Mouse (Mus musculus) MEL (cell line): ENCODE data around the gene Gpatch2.

ENCODE experiments used
- CHD1 ChIP-seq: IDR thresholded peaks from 2 replicates; pipeline ENCODE4 v1.6.1; 2012; ENCODE audit warnings: low read depth, mild to moderate bottlenecking, inconsistent platforms, low read length, improper control_type of control experiment
- CTCF ChIP-seq, 3 experiments: IDR thresholded peaks in 2 of 3; conservative IDR thresholded peaks in 1 of 3; 2 replicates each; pipeline ENCODE4 v1.5.1; 2011 to 2012; ENCODE audit warnings: low read length in 3 of 3, low read depth in 2 of 3, mild to moderate bottlenecking in 2 of 3, improper control_type of control experiment in 1 of 3, inconsistent platforms in 1 of 3, mixed read lengths in 1 of 3, moderate library complexity in 1 of 3; ENCODE audit not compliant: control insufficient read depth in 1 of 3, insufficient read depth in 1 of 3, poor library complexity in 1 of 3, severe bottlenecking in 1 of 3
- E2F4 ChIP-seq: IDR thresholded peaks from 2 replicates; pipeline ENCODE4 v1.6.1; 2011; ENCODE audit warnings: low read depth, low read length, improper control_type of control experiment, borderline replicate concordance
- EP300 ChIP-seq, 2 experiments: IDR thresholded peaks; 2 replicates each; pipeline ENCODE4 v1.6.1; 2011; ENCODE audit warnings: improper control_type of control experiment in 2 of 2, low read length in 2 of 2, low read depth in 1 of 2, mild to moderate bottlenecking in 1 of 2
- HCFC1 ChIP-seq: IDR thresholded peaks from 2 replicates; pipeline ENCODE4 v1.6.1; 2012; ENCODE audit warnings: low read depth, mild to moderate bottlenecking, inconsistent platforms, low read length, improper control_type of control experiment, moderate library complexity
- KAT2A ChIP-seq: conservative IDR thresholded peaks from 2 replicates; pipeline ENCODE4 v1.6.1; 2012; ENCODE audit warnings: low read depth, low read length, improper control_type of control experiment, inconsistent platforms
- RAD21 ChIP-seq: IDR thresholded peaks from 2 replicates; pipeline ENCODE4 v1.6.1; 2011; ENCODE audit warnings: mild to moderate bottlenecking, low read depth, low read length, improper control_type of control experiment
- RCOR1 ChIP-seq: IDR thresholded peaks from 2 replicates; pipeline ENCODE4 v1.6.1; 2012; ENCODE audit warnings: low read depth, mild to moderate bottlenecking, inconsistent platforms, low read length, improper control_type of control experiment
- SIN3A ChIP-seq: IDR thresholded peaks from 2 replicates; pipeline ENCODE4 v1.6.1; 2012; ENCODE audit warnings: low read length, improper control_type of control experiment, inconsistent platforms
- USF1 ChIP-seq: IDR thresholded peaks from 2 replicates; pipeline ENCODE4 v1.6.1; 2014; ENCODE audit warnings: low read depth, mild to moderate bottlenecking, inconsistent platforms, low read length, improper control_type of control experiment, moderate library complexity

GRCm38 (mm10) chr1:187241329-187241728 is 26.0 kb downstream of the Gpatch2 start:
- TF ChIP-seq CTCF (IDR thresholded peaks at IDR 0.05 in 2 of 3, conservative IDR thresholded peaks at IDR 0.05 in 1 of 3; ENCODE audit: control insufficient read depth in 1 of 3, insufficient read depth in 1 of 3, low read depth in 2 of 3, low read length in 3 of 3, poor library complexity in 1 of 3, severe bottlenecking in 1 of 3) (no peak), KAT2A (no peak), RCOR1 (no peak), RAD21 (no peak), SIN3A (no peak), CHD1 (no peak), HCFC1 (no peak), USF1 (no peak), EP300 (IDR thresholded peaks at IDR 0.05; ENCODE audit: low read depth in 1 of 2, low read length in 2 of 2) (no peak), E2F4 (no peak)
